Mouse (Mus musculus): ENCODE measurements at regions not wholly inside any gene's neighbourhood (a gene's known extent, or its start where the extent isn't known, plus 50 kb on each side); places are given as distances from the start of the nearest gene placed in this dataset.

DNA sequence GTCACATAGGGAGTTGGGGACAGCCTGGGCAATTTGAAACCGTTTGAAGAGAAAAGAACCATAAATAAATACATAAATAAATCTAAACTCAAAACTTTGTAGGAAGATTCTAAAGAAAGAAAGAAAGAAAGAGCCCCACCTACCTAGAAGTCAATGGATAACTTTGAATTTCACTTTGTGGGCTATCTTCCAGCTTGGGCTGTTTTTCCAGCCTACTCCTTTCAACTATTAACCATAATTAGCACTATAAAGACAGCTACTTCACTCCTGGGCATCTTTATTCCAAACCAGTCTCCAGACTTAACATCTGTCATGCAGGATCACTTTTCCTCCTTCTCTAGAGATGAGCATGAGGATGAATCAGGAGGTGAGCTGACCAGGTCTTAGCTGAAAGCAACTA is 77.6 kb upstream of the Plekhg1 start:
- Histone ChIP-seq H3K9me3 (replicated peaks) (no peaks in the 10 kb centered on the region), H3K36me3 (replicated peaks) (no peaks in the 10 kb centered on the region), H3K27me3 (no peaks in the 10 kb centered on the region), H3K4me1 (replicated peaks) (no peaks in the 10 kb centered on the region), H3K4me2 (no peak overlapping the region), H3K4me3 (replicated peaks) (no peak overlapping the region), H3K9ac (no peak overlapping the region), H3K27ac (replicated peaks) (no peak overlapping the region)
- ATAC-seq (ENCODE audit: insufficient read depth): no peak
- WGBS (ENCODE audit: insufficient replicate concordance): 50% methylated on average over 1 of the region's 1 CpGs

DNA sequence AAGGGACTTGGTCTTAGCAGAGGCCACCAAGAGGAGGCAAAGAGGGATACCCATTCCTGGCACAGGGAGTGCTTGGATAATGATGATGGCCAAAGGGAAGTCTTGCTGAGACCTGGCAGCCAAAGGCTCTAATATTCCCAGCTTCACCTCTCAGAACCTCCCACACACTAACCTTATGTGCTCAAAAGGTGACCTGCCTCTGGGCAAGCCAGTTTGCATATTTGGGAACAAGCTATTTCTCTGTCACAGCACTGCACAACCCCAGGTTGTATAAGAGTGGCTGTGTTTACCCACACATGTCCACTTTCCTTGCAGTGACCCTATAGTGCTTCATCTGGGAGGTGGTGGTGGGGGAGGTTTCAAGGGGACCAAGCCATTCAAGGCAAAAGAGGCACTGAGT is 76.9 kb upstream of the Plekhg1 start:
- no peaks in the 10 kb centered on the region for H3K27me3 ChIP-seq
- no peak for ATAC-seq (ENCODE audit: insufficient read depth)
- H3K4me2 ChIP-seq: no peak overlapping the region
- H3K4me3 ChIP-seq (replicated peaks): no peak overlapping the region
- H3K4me1 ChIP-seq (replicated peaks): no peaks in the 10 kb centered on the region
- H3K9me3 ChIP-seq (replicated peaks): no peaks in the 10 kb centered on the region
- H3K36me3 ChIP-seq (replicated peaks): no peaks in the 10 kb centered on the region
- H3K27ac ChIP-seq (replicated peaks): no peak overlapping the region
- H3K9ac ChIP-seq: no peak overlapping the region

GRCm38 (mm10) chr10:3684481-3684880 is 55.7 kb upstream of the Plekhg1 start:
- Histone ChIP-seq H3K4me3 (replicated peaks) (no peak overlapping the region), H3K9me3 (replicated peaks) (no peaks in the 10 kb centered on the region), H3K36me3 (replicated peaks) (no peaks in the 10 kb centered on the region), H3K27me3 (no peaks in the 10 kb centered on the region), H3K9ac (no peak overlapping the region), H3K27ac (replicated peaks) (no peak overlapping the region), H3K4me1 (replicated peaks) (no peaks in the 10 kb centered on the region), H3K4me2 (no peak overlapping the region)
- no peak for ATAC-seq (ENCODE audit: insufficient read depth)
- 40% methylated on average over 2 of the region's 2 CpGs for WGBS (ENCODE audit: insufficient replicate concordance)
